Mouse (Mus musculus): Measurements from ENCODE around the gene Dhdds. TPM values are rescaled to one million over a fixed set of nuclear protein-coding genes. Genes with fewer than 3 reads are reported as not detected.

Gene Dhdds
- total RNA-seq, 2 experiments from 2014 or later, result 60.5 to 66.1 TPM

GRCm38 (mm10) chr4:133966271-133966940 lies 34.3 kb downstream of the Dhdds start:
- peak in 1 of 2 experiments; percentile 10 for DNase-seq (ENCODE audit: low spot score in 2 of 2)
- intact Hi-C loops (cut with DNase I), result no loop called here

- no peak for DNase-seq (ENCODE audit: low spot score in 2 of 2)
- intact Hi-C loops (cut with DNase I), result no loop called here
Observed at GRCm38 (mm10) chr4:133962566-133962965, 38.2 kb downstream of the Dhdds start.

DNA sequence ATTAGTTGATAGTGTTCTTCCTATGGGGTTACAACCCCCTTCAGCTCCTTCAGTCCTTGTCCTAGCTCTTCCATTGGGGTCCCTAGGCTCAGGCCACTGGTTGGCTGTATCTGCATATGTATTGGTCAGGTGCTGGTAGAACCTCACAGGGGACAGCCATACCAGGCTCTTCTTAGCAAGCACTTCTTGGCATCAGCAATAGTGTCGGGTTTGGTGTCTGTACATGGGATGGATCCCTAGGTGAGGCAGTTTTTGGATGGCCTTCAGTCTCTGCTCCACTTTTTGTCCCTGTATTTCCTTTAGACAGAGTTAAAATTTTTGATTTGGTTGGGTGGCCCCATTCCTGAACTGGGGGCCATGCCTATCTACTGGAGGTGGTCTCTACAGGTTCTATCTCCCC lies 41.8 kb downstream of the Dhdds start:
- intact Hi-C loops (cut with DNase I), result no loop called here
- DNase-seq (ENCODE audit: low spot score in 2 of 2), result no peak

DNA sequence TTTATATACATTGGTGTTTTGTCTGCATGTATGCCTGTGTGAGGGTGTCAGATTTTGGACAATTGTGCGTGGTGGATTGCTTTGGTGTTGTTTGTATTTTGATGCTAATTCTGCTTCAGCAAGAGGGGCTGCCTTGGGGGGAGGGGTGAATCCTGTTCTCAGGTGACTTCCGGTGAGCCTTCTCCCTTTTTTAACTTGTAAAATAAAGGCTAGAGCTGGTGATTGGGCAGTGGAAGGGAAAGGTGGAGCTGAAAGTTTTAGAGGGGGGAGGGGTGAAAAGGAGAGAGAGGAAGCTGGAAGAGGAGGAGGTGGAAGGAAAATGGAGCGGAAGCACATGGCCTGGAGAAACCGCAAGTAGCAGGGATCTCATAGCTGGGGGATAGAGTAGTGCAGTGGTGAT lies 44.4 kb downstream of the Dhdds start:
- intact Hi-C loops (cut with DNase I), result no loop called here
- no peak for DNase-seq (ENCODE audit: low spot score in 2 of 2)

- DNase-seq (ENCODE audit: low spot score in 2 of 2), result no peak
- intact Hi-C loops (cut with DNase I), result no loop called here
Observed at GRCm38 (mm10) chr4:133946736-133947135, 54.0 kb downstream of the Dhdds start.

DNA sequence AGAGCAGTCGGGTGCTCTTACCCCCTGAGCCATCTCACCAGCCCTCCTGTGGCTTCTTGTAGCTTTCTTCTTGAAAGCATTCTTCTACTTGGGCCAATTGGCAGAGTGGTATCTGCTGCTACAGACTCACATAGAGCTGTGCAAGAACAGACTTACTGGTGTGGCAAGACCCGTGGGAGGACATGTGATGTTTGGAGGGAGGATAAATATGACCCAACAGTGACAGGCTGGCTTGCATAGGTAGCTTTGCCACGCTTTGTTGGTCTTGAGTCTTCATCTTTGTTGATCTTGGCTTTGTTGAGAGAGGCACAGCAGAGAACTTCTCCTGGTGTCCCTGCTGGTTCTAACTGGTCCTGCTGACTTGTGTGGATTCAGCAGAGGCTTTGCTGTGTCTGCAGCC lies 56.9 kb downstream of the Dhdds start:
- intact Hi-C loops (cut with DNase I), result no loop called here
- DNase-seq (ENCODE audit: low spot score in 2 of 2), result no peak

DNA sequence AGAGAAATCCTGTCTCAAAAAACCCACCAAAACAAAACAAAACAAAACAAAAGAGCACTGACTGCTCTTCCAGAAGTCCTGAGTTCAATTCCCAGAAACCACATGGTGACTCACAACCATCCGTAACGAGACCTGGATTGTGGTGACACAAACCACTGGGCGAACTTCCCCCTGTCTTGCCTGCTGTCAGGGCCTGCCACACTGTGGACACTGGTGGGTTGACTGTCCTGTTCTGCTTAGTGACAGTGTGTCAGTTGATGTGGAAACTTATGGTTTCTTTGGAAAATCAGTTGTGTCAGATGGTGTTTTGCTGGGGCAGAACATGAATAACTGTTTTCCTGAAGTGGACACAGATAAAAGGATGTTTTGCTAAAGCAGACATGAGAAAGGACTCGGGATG lies 58.0 kb downstream of the Dhdds start:
- intact Hi-C loops (cut with DNase I), result no loop called here

GRCm38 (mm10) chr4:133941576-133941975 lies 59.1 kb downstream of the Dhdds start:
- intact Hi-C loops (cut with DNase I), result no loop called here

More for the DNA sequence above, 58.0 kb downstream of the Dhdds start:
- DNase-seq (ENCODE audit: low spot score in 2 of 2), result no peak

DNA sequence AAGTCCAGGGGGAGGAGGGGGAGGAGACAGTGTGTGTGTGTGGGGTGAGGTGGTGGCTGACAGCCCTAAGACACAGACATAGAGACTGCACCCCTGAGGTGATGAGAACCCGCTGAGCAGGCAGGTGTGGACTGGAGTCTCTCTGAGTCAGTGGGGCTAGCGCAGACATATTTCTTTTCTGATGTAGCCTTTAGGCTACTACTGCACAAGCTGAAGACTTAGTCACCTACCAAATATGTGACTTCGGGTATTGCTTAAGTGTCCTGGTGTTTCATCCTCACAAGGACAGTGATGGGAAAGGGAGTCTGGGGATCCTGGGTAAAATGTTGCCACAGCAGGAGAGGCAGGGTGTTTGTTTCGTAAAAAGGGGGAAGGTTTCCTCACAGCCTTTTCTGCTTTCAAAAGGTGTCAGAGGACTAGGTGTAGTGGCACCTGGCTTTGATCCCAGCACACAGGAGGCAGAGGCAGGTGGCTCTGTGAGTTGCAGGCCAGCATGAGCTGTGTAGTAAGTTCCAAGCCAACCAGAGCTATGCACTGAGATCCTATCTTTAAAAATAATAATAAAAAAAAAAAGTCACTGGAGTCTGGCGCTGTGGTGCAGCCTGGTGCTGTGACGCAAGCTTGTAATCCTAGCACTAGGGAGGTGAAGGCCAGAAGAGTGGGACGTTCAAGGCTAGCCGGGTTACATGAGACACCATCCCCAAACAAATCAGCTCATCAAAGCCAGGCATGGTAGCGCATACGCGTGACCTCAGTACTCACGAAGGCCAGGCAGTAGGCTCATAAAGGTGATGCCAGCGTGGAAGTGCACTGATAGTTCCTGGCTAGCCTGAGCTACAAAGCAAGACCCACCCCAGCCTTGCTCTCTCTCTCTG lies 60.1 kb downstream of the Dhdds start:
- no peak for DNase-seq (ENCODE audit: low spot score in 2 of 2)
- intact Hi-C loops (cut with DNase I), result no loop called here

More at GRCm38 (mm10) chr4:133941576-133941975, 59.1 kb downstream of the Dhdds start:
- DNase-seq (ENCODE audit: low spot score in 2 of 2), result no peak

DNA sequence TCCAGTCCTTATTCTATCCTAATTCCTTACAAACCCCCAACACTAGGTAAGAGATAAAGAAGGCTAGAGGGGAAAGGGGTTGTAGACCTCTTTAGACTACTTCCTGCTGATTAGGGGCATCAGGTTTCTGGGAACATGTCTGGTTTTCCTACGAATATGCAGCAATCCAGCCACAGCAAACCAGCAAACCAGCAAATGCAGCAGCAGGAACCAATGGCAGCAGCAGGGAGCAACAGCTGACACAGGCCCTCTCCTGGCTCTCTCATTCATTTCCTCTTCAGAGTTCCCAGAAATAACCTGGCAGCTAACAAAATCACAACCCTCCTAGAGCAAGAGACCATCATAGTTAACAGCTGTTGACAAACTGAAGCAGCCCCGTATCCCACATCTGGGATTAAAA lies 62.6 kb downstream of the Dhdds start:
- no peak for DNase-seq (ENCODE audit: low spot score in 2 of 2)
- intact Hi-C loops (cut with DNase I), result no loop called here

GRCm38 (mm10) chr4:133931785-133932184 lies 68.9 kb downstream of the Dhdds start:
- DNase-seq (ENCODE audit: low spot score in 2 of 2), result no peak
- intact Hi-C loops (cut with DNase I), result no loop called here

DNA sequence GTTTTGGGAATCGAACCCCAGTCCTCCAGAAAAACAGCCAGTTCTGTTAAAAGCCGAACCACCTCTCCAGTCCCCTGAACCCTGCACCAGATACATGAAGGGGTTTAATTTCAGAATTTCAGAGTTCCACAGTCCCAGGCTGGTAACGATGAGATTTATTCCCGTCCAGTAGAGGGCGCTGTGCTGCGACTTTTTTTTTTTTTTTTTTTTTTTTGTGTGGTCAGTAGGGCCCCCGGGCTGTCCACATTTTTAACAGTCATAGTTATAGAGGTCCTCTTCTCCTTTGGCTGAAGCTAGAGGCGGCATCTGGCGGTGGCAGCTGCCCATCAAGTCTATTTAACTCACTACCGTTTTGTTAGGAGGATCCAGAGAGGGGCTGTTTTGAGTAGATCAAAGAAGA lies 69.4 kb downstream of the Dhdds start:
- intact Hi-C loops (cut with DNase I), result no loop called here
- DNase-seq (ENCODE audit: low spot score in 2 of 2), result no peak

GRCm38 (mm10) chr4:133929278-133929670 lies 71.4 kb downstream of the Dhdds start:
- DNase-seq (ENCODE audit: low spot score in 2 of 2), result no peak
- intact Hi-C loops (cut with DNase I), result loop anchor here (10.0 kb wide), 1 partner anchor 286 kb away; no protein-coding TSS in a partner anchor

GRCm38 (mm10) chr4:133928576-133929277 lies 72.0 kb downstream of the Dhdds start:
- intact Hi-C loops (cut with DNase I), result loop anchor here (10.0 kb wide), 1 partner anchor 286 kb away; no protein-coding TSS in a partner anchor
- no peak for DNase-seq (ENCODE audit: low spot score in 2 of 2)

DNA sequence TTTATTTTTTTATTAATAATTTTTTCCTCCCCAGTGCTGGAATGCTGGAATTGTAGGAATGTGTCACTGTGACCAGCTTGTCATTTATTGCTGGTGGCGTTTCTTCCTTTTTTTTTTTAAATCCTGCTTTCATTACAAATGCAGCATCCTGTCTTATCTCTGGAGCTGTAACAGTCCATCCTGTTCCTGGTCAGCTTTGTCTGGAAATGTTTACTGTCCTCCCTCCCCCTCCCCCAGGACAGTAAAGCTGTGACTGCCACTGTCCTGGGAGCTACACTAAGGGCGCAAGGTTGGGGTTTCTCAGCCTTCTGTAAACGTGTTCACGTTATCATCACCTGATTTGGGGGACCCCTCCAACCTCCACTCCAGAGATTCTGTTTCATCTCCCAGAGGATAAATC lies 75.5 kb downstream of the Dhdds start:
- no peak for DNase-seq (ENCODE audit: low spot score in 2 of 2)
- intact Hi-C loops (cut with DNase I), result loop anchor here (10.0 kb wide), 1 partner anchor 290 kb away; no protein-coding TSS in a partner anchor

DNA sequence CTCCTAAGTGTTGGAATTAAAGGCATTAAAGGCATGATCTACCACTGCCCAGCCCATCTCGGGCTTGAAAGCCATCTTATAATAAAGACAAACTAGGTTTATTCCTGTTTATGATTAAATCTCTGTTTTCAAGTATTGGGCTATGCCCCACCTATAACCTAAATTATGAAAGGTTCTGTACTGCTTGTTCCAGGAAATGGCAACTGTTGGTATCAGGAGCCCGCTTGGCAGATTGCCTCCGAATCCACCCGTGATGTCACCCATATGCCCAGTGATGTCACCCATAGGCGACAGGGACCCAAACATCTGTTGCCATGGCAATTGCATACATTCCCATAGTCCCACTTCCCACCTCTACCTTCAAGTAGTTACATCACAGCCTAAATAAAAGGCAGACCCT lies 77.0 kb downstream of the Dhdds start:
- intact Hi-C loops (cut with DNase I), result loop anchor here (10.0 kb wide), 1 partner anchor 291 kb away; no protein-coding TSS in a partner anchor
- DNase-seq (ENCODE audit: low spot score in 2 of 2), result no peak

All from left cerebral cortex, postnatal 25 days (tissue).